Mouse (Mus musculus) left cerebral cortex, adult 18-20 months (tissue): ENCODE results near the gene Shb. TPM values are rescaled to one million over a fixed set of nuclear protein-coding genes. Genes with fewer than 3 reads are reported as not detected.

ENCODE experiments used
- DNase-seq, 2 experiments: peaks; one replicate each; pipeline ENCODE4 v3.0.0; 2021 to 2022; ENCODE audit warnings: low spot score in 2 of 2, mixed read lengths in 1 of 2
- long read RNA-seq, 2 experiments: library from polyadenylated mRNA; stranded (forward); transcript quantifications; one replicate each; pipeline ENCODE4 v2.0.0; 2021
- total RNA-seq, 2 experiments: library from RNA; stranded (reverse); gene quantifications; 2 replicates each; pipeline ENCODE4 v1.2.3; 2021

Gene Shb
- total RNA-seq, result 10 to 100 TPM in 1 of 2 experiments, 1 to 10 TPM in 1; 8.3 to 12.9 TPM
- long read RNA-seq, experiment 1, transcript Shb-201 (6 exons, 2,244 nt), result major isoform, 19 of 20 reads
- long read RNA-seq, experiment 1, partial matches to known transcripts, result 1 of 20 reads
- long read RNA-seq, experiment 1, other reads (novel, unspliced or antisense), result 0 of 20 reads
- long read RNA-seq, experiment 2, transcript Shb-201 (6 exons, 2,244 nt), result major isoform, 7 of 7 reads
- long read RNA-seq, experiment 2, partial matches to known transcripts, result 0 of 7 reads
- long read RNA-seq, experiment 2, other reads (novel, unspliced or antisense), result 0 of 7 reads

DNA sequence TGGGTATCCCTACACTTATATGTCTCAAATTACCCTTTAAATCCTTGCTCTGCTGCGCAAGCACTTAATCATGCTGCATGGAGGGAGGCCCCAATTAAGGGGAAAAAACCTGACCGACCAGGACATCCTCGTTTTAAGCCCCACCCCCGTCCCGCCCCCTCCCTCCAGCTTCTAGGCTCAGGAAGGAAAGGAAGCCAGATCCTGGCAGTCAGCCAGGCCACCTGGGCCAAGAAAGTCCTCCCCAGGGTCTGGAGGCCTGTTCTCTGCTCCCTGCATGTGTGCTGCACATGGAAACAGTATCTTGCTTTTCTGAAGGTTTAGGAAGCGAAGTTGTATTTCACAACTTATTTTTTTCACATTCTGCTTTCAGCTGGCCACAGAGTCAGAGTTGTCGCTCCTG is at the start of gene Shb:
Gene Shb (minus strand): TSS at position 96 of the 400 bp plus-strand sequence.
- no peak for DNase-seq

DNA sequence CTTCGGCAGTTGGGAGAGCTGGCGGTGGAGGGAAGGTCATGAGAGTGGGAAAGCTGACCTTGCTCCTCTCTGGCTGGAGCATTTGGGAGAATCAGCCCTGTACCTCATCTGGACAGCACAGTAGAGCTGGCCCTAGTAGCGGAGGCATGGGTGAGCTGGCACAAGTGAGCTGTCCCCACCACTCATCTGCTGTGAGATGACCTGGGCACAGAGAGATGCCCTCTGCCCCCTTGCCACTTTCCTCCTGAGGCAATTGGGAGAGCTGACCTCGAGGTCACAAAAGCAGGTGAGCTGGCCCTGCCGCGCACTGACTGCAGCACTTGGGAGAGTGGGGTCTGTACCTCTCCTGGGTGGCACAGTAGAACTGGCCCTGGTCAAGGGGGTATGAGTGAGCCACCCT is 48.8 kb upstream of the Shb start:
- DNase-seq, result no peak

DNA sequence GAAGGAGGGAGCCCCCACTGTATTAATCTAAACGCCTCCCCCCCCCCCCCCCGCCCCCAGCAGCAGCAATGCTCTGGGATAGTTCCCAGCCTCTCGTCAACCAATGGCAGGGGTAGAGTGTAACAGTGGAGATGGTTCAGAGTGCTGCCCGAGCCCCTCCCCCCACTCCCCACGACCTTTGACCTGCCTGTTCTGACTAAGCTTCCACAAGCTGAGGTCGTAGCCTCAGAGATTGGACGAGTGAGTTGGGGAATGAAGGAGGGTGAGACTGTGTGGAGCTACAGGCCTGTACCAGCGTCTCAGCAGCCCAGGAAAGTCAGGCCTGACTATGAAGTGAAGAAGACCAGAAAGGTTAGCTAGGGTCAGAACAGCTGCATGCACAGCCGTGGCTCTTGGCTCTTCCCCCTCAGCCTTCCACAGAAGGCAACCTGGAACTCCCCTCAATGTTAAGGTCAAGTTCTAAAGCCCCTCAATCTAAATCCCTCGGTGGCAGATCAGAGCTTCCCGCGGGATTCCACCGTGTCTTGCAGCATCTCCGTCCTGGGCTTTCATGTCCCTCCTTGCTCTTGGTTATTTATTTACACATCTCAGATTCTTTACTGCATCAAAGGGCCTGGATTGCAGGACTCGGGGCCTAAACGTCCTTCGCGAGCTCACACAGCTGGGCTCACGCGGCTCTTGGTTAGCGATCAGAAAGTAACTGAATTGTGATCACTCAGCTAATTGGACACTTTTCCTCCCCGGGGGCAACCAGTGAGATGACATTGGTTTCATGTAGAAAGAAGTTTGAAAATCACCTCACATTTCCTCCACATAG is 46.5 kb upstream of the Shb start:
- DNase-seq, result no peak

DNA sequence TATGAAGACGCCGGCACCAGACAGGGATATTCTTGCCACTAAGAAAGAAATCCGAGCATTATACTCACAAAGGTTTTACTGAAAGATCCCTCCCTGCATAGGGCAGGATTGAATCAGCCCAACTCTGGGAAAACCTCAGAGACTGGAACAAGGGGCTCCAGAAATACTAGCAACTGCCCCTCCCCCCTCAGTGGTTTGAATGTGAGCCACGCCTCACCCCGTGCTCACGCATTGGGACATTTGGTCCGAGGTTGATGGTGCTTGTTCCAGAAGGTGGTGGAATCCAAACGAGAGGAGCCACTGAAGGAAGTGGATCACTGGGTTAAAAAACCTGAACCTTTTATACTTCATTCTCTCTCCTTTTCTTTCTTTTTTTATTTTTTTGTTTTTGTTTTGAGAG is 45.4 kb upstream of the Shb start:
- no peak for DNase-seq

DNA sequence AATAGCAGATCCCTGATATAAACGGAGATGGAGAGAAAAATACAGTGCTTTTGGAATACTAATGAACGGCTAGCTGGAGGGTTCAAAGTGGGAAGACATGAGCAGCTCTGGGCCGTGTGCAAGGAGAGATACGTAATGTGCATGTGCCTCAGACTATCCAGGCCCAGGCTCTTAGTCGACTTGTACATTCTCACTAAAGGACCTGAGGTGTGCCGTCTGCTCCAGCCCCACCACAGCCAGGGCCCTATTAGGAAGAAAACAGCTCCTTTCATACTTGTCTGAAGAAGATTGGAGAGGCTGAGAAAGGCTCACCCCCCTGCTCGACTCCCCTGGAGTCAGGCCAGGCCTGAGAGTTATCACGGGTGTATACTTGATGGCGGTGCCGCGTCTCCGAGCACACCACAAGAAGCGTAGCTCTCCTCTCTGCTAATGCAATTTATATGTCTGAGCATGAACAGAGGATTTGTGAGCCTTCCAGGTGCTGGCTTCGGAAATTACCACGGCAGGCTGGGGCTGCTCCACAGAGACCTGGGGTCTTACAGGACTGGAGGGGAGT is 42.4 kb upstream of the Shb start:
- DNase-seq, result no peak

DNA sequence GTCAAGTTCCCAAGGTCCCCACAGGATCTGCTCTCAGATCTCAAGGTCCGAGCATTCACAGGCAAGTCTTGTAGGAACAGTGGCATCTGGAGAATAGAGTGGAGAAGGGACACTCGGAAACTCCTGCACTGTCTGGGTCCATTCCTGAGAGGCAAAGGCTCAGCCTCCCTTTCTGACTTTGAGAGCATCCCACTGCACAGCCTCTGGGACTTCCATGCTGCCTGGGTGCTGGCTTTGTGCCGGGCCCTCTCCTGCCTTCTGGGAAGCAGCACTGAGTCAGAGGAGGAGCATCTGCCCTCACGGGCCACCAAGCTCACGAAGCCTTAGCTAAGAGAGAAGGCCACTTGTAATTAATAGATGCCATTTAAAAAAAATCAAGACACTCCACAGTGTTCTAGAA is 37.3 kb upstream of the Shb start:
- peak in 1 of 2 experiments; percentile 6 for DNase-seq

DNA sequence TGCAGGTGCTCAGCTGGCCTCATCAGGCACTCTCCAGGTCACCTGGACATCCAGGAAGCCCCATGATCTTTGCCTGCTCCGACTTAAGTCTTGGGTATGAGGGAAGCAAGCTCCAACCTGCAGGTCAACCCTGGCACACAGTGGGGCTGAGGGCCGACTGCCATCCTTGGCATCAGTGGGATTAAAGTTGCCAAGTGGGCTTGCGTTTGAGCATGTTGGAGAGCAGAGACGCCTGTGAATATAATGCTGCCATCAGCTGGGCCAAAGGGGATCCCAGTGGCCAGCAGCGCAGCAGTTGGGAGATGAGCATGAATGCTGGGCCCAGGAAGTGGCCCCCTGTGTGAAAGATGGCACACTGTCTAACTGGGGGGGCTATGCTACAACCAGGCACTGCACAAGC is 25.9 kb upstream of the Shb start:
- no peak for DNase-seq

DNA sequence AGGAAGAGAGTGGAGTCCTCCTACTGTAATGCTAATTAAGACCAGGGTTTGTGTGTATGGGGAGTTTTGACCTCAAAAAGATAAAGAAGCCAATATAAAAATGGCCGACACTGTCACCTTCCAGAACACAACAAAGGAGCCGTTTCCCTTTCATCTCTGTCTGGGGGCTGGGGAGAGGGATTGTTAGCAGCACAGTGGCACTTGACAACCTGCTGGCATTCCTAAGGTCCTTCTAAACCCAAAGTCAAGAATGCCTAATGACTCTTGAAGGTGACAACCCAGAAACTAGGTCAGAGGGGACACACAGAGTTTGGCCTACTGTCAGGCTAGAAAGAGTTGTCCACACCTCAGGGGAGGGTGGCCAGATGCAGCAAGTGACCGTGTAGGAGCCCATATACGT is 20.3 kb upstream of the Shb start:
- DNase-seq, result no peak

DNA sequence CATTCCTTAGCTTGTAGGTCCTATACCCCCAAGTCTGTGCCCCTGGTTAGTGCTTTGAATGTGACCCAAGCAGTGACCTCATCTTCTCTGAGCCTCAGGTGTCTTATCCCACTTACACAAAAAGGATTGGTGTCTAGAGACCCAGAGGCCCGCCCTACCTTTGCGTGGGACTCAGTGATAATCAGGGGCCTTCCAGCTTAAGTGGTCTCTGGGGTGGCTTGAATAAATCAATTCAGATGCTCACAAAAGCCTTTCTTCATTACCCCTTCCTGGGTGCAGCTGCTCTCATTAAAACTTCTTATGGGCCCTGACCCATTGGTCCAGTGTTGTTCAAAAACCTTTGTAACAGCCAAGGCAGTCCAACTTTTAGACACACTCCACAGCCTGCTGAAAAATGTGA is 18.7 kb upstream of the Shb start:
- no peak for DNase-seq

DNA sequence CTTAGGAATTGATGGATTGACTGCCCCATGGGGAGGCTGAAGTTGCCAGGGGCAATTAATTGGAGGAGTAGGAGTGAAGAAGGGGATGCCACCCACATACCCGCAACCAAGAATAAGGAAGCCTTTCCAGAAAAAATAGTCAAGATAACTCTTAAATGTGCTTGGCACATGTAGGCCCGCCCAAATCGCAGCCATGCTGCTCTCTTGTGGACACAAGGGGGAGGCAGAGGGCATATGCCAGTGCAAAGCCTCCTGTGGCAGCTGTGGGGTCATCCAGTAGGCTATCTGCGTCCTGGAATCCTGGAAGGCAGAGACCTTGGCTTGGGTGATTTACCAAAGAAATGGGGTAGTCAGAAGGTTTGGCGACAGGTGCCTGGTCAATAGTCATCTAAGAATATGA is 17.2 kb upstream of the Shb start:
- DNase-seq, result no peak

DNA sequence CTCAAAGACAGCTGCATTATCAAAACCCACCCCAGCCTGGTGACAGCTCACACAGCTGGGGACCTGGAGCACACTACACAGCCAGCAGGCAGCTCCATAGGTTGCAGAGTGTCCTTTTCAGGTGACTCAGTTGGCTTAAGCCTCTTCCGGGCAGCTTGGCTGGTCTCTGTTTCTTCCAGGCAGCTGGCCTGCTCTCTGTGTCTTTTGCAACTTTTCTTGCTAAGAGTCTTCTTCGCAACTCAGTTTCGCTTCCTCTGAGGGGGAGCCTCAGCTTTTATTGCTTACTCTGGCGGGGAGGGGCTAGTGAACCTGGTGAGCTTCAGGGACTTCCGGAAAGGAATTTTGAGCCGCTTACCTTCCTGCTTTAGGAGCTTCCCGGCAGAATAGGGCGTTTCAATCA is 13.6 kb upstream of the Shb start:
- no peak for DNase-seq

DNA sequence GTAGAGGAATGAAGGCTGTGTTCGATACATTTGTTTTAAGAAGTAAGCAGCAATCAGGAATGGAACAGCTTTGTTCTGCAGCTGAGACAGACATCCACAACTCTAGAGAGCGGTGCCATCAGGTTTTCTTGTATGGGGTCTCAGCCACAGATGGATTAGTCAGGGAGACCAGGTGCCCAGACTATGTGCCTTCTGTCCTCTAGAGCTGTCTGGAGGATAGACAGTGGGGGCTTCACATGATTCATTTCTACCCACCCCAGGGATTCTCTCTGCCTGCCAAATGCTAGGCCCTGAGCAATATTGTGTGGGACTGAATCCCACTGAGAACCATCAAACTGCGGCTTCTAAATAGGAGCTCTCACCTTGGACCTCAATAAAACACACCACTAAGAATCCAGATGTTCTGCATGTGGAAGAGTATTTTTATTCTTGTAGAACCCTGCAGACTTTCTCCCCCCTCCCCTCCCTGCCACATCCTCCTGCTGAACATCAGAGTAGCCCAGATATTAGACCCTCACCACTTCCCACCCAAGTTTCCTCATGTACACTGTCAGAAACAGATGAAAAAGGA is 11.3 kb upstream of the Shb start:
- no peak for DNase-seq

DNA sequence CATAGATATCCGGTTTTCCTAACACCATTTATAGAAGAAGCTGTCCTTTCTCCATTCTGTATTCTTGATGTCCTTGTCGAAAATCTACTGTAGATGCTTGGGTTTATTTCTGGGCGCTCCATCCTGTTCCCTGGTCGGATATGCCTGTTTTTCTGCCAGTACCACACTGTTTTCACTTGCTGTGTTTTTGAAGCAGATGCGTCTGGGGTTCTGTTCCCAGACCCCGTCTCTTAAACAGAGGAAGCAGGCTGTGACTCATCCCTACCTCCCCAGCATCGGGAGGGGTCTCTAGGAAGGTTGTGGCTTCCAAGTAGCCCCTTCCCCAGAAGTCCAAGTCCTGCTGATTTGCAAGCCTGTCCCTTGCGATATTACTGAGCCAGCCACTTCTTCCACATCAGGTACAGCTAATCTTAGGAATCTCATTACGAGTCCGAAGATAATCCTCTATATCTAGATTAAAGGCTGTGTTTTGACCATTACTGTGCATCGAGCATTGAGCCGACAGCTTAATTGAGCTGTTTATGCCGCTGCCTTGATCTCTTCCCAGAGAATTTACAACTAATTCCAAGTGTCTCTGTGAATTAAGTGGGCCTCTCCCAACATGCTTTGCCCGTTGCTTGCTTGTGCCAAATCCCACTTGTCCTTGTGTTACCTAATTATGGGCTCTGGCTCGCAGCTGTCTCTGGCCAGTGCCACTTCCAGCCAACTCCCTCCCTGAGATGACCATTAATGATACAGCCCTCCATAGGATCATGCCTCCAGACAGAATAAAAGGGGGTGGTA is 8.1 kb upstream of the Shb start:
- DNase-seq, result no peak

DNA sequence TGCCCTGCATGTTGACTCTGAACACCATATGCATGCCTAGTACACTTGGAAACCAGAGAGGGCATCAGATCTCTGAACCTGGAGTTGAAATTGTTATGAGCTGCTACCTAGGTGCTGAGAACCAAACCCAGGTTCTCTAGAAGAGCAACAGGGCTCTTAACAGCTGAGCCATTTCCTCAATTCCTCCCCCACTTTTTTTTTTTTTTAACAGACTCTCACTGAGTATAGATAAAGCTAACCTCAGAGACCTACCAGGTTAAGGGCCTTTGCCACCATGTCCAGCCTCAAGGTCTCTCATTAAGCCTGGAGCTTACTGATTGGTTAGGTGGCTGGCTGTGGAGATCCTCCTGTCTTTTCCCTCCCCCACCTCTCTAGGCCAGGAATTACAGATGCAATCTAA is 6.9 kb upstream of the Shb start:
- DNase-seq, result no peak

DNA sequence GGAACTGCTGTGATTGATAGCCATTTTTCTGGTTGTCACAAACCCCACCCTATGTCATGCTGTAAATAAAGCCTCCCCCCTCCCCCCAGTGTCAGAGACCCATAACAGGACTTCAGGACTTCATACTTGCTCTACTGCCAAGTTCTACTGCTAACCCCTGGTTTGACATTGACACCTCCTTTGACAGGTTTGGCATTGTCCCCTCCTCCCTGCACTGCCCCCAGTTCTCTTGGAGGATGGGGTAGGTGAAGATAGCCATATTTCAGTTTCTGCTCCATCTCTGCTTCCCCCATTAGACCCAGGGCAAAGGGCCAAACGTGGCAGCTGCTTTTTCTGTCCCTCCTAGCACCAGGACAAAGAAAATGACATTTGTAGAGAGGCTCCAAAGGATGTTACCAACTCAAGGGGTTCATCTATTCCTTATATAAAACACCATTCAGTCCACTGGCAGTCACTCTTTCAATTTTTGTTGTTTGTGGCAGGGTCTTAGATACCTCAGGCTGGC is 1.2 kb upstream of the Shb start:
- no peak for DNase-seq

DNA sequence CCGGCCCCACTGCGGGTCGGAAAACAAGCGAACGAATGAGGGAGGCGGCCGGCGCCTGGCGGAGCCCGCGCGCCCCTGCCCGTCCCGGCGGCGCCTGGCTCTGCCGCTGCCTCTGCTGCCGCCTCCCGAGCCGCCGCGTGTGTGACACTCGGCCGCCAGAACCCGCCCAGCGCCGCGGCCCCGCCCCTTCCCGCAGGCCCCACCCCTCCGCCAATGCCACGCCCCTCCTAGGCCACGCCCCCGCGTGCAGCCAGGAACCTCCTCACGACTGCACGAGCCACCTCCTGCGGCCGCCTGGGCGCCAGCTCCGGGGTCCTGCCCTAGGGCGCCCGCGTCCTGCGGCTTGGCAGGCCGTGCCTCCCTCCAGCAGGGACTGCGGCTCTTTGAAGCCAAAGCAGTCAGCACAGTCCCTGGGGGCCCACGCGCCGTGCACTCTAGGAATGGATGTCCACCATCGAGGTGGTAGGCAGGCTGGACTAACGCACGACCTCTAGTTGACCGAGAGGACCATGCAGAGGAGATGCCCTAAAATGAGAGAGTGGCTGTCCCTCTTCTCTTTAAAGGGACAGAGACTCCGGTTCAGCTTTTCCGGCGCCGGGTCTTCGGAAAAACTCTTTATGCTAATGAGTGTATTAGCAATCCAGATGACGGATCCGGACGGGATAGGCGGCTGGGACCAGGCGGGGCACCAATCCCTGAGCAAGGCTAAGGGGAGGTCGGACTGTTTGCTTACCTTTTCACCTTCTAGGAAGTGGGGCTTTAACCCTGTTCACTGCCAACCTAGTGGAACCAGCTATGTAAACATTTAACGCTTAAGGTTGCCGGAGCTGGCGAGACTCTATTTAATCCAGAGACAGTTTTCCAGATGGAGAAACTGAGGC is 1.4 kb downstream of the Shb start:
- peak; percentile 82 to 83 for DNase-seq

DNA sequence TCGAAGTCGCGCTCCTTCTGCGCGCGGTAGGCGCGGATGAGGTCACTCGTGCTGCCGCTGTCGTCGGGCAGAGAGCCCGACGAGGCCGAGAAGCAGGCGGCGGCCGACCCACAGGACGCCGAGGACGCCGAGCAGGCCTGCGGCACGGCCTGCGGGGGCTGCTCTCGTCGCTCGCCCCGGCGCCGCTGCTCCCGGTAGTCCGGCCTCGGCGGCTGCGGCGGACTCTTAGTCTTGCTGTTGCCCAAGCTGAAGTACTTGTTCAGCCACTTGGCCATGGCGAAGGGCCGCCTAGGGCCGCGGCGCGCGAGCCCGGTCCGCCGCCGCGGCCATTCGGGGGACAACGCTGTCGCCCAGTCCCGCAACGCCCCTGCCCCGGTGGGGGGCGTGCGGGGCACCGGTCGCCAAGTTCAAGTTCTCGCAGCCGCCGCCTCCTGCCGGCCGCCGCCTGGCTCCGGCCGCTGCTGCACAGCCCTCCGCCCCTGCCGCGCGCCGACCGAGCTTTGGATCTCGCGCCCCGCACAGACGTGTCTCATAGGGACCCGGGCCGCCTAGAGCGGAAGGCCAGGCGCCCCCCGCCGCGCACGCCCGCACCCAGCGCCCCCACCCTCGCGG is 2.2 kb downstream of the Shb start:
- no peak for DNase-seq

DNA sequence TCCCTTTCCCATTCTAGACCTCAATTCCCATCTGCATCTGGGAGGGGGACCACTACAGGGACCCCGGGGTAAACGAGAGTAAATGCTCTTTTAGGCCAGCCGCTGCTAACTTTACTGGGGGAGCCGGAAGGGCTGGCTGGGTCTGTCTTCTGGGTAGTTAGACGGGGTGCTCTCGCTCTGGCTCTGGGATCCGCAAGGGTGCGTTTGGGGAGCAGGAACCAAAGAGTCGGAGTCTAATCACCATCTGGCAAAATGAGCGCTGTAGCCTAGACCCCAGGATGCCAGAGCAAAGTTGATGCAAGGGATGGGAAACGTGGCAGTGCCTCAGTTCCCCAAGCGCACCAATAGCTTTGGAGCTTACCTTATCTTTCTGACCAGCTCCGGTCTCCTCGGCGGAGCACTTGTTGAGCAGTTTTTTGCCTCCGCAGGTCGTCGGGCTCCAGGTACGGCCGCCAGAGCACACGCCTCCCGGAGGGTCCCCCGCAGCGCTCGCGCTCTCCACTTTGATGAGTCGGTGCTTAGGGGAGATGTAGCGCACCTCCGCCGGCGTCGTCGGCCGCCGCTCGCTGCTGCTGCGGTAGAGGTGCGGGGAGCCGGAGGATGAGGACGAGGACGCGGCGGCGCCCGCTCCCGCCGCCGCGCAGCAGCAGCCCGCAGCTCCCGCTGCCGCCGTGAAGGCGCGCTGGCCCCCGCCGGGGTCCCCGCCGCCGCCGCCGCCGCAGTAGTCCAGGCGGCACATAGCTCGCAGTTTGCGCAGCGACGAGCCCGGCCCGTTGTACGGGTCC is 2.9 kb downstream of the Shb start:
- DNase-seq, result no peak
